Mouse (Mus musculus) layer of hippocampus, postnatal 14 days (tissue): Measurements from ENCODE around the gene Ccdc151. TPM values are rescaled to one million over a fixed set of nuclear protein-coding genes. Genes with fewer than 3 reads are reported as not detected.

Source experiments
- DNase-seq, 2 experiments: peaks; one replicate each; pipeline ENCODE4 v3.0.0; 2021 to 2022; ENCODE audit warnings: low spot score in 2 of 2, mixed read lengths in 1 of 2
- long read RNA-seq, 2 experiments: library from polyadenylated mRNA; stranded (forward); transcript quantifications; one replicate each; pipeline ENCODE4 v2.0.0; 2021
- total RNA-seq, 2 experiments: library from RNA; stranded (reverse); gene quantifications; 2 replicates each; pipeline ENCODE4 v1.2.3; 2021

Gene Ccdc151
- total RNA-seq = 1 to 10 TPM; 6.1 to 6.8 TPM
- long read RNA-seq, experiment 1, partial matches to known transcripts = 0 of 3 reads
- long read RNA-seq, experiment 1, other reads (novel, unspliced or antisense) = 1 of 3 reads
- long read RNA-seq, experiment 2, partial matches to known transcripts = 2 of 6 reads
- long read RNA-seq, experiment 2, other reads (novel, unspliced or antisense) = 0 of 6 reads

GRCm38 (mm10) chr9:22002194-22003162 lies at the start of gene Ccdc151, which contains the start of gene Prkcsh:
TSS of gene Ccdc151 (minus strand) at chr9:22002634.
TSS of gene Prkcsh (plus strand) at chr9:22002806.
- DNase-seq = peak; percentile 98 to 100

- DNase-seq = peak; percentile 81 to 89
Observed at GRCm38 (mm10) chr9:22051958-22052254, 49.5 kb upstream of the Ccdc151 start, which contains the start of gene Elavl3. TSS of gene Elavl3 (minus strand) at chr9:22052023.

GRCm38 (mm10) chr9:22051161-22051957 lies 48.9 kb upstream of the Ccdc151 start:
- peak in 1 of 2 experiments; percentile 47 for DNase-seq

GRCm38 (mm10) chr9:22050351-22050889 lies 48.0 kb upstream of the Ccdc151 start:
- DNase-seq = peak in 1 of 2 experiments; percentile 55

GRCm38 (mm10) chr9:22049721-22050270 lies 47.4 kb upstream of the Ccdc151 start:
- DNase-seq = no peak

GRCm38 (mm10) chr9:22049315-22049714 lies 46.9 kb upstream of the Ccdc151 start:
- DNase-seq = no peak

- DNase-seq = no peak
Observed at GRCm38 (mm10) chr9:22047329-22047728, 44.9 kb upstream of the Ccdc151 start.

- DNase-seq = no peak
Observed at GRCm38 (mm10) chr9:22041832-22042231, 39.4 kb upstream of the Ccdc151 start.

- DNase-seq = no peak
Observed at GRCm38 (mm10) chr9:22037826-22038225, 35.4 kb upstream of the Ccdc151 start.

GRCm38 (mm10) chr9:22035300-22036044 lies 33.0 kb upstream of the Ccdc151 start:
- DNase-seq = no peak

- no peak for DNase-seq
Observed at GRCm38 (mm10) chr9:22030386-22030785, 28.0 kb upstream of the Ccdc151 start.

- no peak for DNase-seq
Observed at GRCm38 (mm10) chr9:22028467-22028866, 26.0 kb upstream of the Ccdc151 start.

- DNase-seq = no peak
Observed at GRCm38 (mm10) chr9:22024592-22024991, 22.2 kb upstream of the Ccdc151 start.

- no peak for DNase-seq
Observed at GRCm38 (mm10) chr9:22017208-22017825, 14.9 kb upstream of the Ccdc151 start.

GRCm38 (mm10) chr9:22016245-22016644 lies 13.8 kb upstream of the Ccdc151 start:
- no peak for DNase-seq

- no peak for DNase-seq
Observed at GRCm38 (mm10) chr9:22012731-22013130, 10.3 kb upstream of the Ccdc151 start.

GRCm38 (mm10) chr9:22011055-22011454 lies 8.6 kb upstream of the Ccdc151 start:
- no peak for DNase-seq

- DNase-seq = no peak
Observed at GRCm38 (mm10) chr9:22004546-22004945, 2.1 kb upstream of the Ccdc151 start.

- DNase-seq = peak in 1 of 2 experiments; percentile 65
Observed at GRCm38 (mm10) chr9:22003163-22003554, 725 bp upstream of the Ccdc151 start.

- DNase-seq = no peak
Observed at GRCm38 (mm10) chr9:22001633-22002032, 801 bp downstream of the Ccdc151 start.
